Comparison of ENCODE assay signal across 8 mouse cellular contexts in the genomic region with DNA sequence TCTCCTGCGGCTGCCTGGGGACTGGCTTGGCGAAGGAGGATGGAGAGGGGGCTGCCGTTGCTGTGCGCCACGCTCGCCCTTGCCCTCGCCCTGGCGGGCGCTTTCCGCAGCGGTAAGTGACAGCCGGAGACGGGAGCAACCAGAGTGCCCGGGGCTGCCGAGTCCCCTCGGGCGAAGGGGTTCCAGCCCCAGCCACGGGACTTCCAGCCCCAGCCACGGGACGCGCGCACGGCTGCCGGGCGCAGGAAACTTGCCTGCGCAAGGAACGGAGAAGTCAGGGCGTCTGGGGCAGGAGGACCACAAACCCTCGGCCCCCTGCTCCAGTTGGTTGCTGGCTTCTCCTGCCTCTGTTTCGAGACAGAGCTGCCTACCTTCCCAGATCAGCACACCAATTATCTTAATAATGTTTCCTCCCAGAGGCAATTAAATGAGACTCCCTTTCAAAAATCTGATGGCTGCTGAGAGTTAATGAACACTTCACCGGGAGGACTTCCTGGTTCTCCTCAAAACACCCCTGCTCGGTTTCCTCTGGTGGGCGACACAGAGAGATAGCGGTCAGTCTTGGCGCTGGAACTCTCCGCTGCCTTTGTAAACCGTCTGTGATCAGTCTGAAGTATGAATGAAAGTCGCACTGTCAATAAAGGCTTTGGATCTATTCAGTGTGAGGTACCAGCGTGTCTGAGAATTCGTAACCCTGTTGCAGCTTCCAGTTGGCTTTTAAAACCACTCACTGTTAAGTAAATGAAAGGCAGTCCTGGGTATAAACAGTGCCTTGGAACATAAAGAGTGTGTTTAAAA. TPM values are rescaled to one million over a fixed set of nuclear protein-coding genes. Genes with fewer than 3 reads are reported as not detected.
DNase-seq lines count a peak whose midpoint lies in the region; ATAC-seq and TF ChIP-seq lines count a peak whose summit lies in the region.

No protein-coding gene starts in this region.

- H3K9me3 ChIP-seq in CH12.LX (replicated peaks; ENCODE audit: low read length): no peaks in the 10 kb centered on the region
- no peaks in the 10 kb centered on the region for H3K9me3 ChIP-seq in heart, embryonic 14.5 days (ENCODE audit: control insufficient read depth, low read length)
- no peaks in the 10 kb centered on the region for H3K9me3 ChIP-seq in megakaryocyte, embryonic 14.5 days

- peaks cover 0 to 40% of the 10 kb centered on the region in 2 experiments; a peak in 2 of 4 replicates for H3K4me1 ChIP-seq in CH12.LX (ENCODE audit: control insufficient read depth in 1 of 2, insufficient read depth in 2 of 2)
- peaks cover 3 to 27% of the 10 kb centered on the region in 2 experiments for H3K4me1 ChIP-seq in heart, embryonic 14.5 days (ENCODE audit: control insufficient read depth in 2 of 2, insufficient read depth in 2 of 2, low read length in 2 of 2)
- H3K4me1 ChIP-seq in megakaryocyte, embryonic 14.5 days: peaks cover 40% of the 10 kb centered on the region

- peak overlapping the region; percentile 57 to 79 (median 78) for H3K4me3 ChIP-seq in CH12.LX (replicated peaks in 1 of 3; ENCODE audit: low read depth in 2 of 3, low read length in 2 of 3, poor library complexity in 1 of 3)
- peak overlapping the region; percentile 77 to 91 for H3K4me3 ChIP-seq in heart, embryonic 14.5 days (ENCODE audit: control insufficient read depth in 1 of 2, insufficient read depth in 1 of 2, low read depth in 1 of 2, low read length in 2 of 2)
- H3K4me3 ChIP-seq in megakaryocyte, embryonic 14.5 days (replicated peaks): peak overlapping the region; percentile 91

- TF ChIP-seq CTCF in CH12.LX (conservative IDR thresholded peaks at IDR 0.05 in 1 of 2, IDR thresholded peaks at IDR 0.05 in 1 of 2; ENCODE audit: low read depth in 2 of 2, low read length in 2 of 2): peak in 1 of 2 experiments; percentile 9; a peak in 1 of 4 replicates

- TF ChIP-seq EP300 in CH12.LX (IDR thresholded peaks at IDR 0.05; ENCODE audit: low read length): no peak

- no peaks in the 10 kb centered on the region for H3K79me2 ChIP-seq in CH12.LX (replicated peaks; ENCODE audit: control insufficient read depth, extremely low read depth, insufficient read depth, poor library complexity, severe bottlenecking)

- dilution Hi-C loops in CH12.LX (cut with MboI; ENCODE audit: extremely low pct_ligation_motif_present, extremely low pct_unique_long_range_greater_than_20kb, low sequenced_read_pairs): no loop called here

- H3K9ac ChIP-seq in CH12.LX (ENCODE audit: insufficient read depth, low read depth): peak overlapping the region; percentile 35
- H3K9ac ChIP-seq in heart, embryonic 14.5 days (ENCODE audit: low read length): peak overlapping the region; percentile 100

- H3K27me3 ChIP-seq in CH12.LX (replicated peaks): no peaks in the 10 kb centered on the region
- H3K27me3 ChIP-seq in heart, embryonic 14.5 days (ENCODE audit: control insufficient read depth, insufficient read depth, low read length): no peaks in the 10 kb centered on the region
- peaks cover 82% of the 10 kb centered on the region for H3K27me3 ChIP-seq in megakaryocyte, embryonic 14.5 days (replicated peaks)

- in situ Hi-C loops in CH12.LX (cut with MboI; ENCODE audit: low pct_ligation_motif_present, low pct_unique_long_range_greater_than_20kb, low sequenced_read_pairs): loop anchor here (5.0 to 25.0 kb wide), 6 partner anchors 138 to 922 kb away; no protein-coding TSS in a partner anchor

- peak; percentile 7; the same call in 1 of the 2 replicates for ATAC-seq in frontal cortex, adult (ENCODE audit: low TSS enrichment)
- ATAC-seq in heart, embryonic 14.5 days (ENCODE audit: insufficient number of reproducible peaks, insufficient read depth, low FRiP score, low read depth): no peak

- peaks cover 0 to 2% of the 10 kb centered on the region in 2 experiments for H3K36me3 ChIP-seq in CH12.LX (replicated peaks in 1 of 2; ENCODE audit: control insufficient read depth in 1 of 2, insufficient read depth in 1 of 2, low read length in 1 of 2)
- peaks cover 14% of the 10 kb centered on the region for H3K36me3 ChIP-seq in heart, embryonic 14.5 days (ENCODE audit: control insufficient read depth, insufficient read depth, low read length)
- no peaks in the 10 kb centered on the region for H3K36me3 ChIP-seq in megakaryocyte, embryonic 14.5 days (replicated peaks; ENCODE audit: low read length)

- DNase-seq in frontal cortex, adult 2 months (ENCODE audit: extremely low spot score in 1 of 2, low spot score in 1 of 2): no peak
- DNase-seq in CH12.LX (ENCODE audit: extremely low read depth): peak; percentile 29
- DNase-seq in embryo, embryonic 9.5 days (ENCODE audit: extremely low spot score): peak; percentile 77
- peak; percentile 29 to 63 for DNase-seq in layer of hippocampus, postnatal 25 days (ENCODE audit: extremely low spot score in 1 of 2, low spot score in 1 of 2)
- peak; percentile 8 for DNase-seq in testis, postnatal 14 days (ENCODE audit: low spot score)

- TF ChIP-seq POLR2A in CH12.LX (IDR thresholded peaks at IDR 0.05; ENCODE audit: low read depth, low read length): no peak

- H3K27ac ChIP-seq in CH12.LX (ENCODE audit: insufficient read depth, low read depth): 0 out of 2 replicates have a peak overlapping the region, but pooled peaks have one; percentile 2
- peak overlapping the region; percentile 99 for H3K27ac ChIP-seq in heart, embryonic 14.5 days (replicated peaks in 1 of 2; ENCODE audit: control insufficient read depth in 1 of 2, insufficient read depth in 1 of 2, low read depth in 2 of 2, low read length in 2 of 2)

- H3K4me2 ChIP-seq in CH12.LX (ENCODE audit: insufficient read depth, low read depth, poor library complexity, severe bottlenecking): peak overlapping the region; percentile 23
- H3K4me2 ChIP-seq in heart, embryonic 14.5 days (ENCODE audit: low read length): peak overlapping the region; percentile 96

- WGBS in heart, embryonic 14.5 days: under 1% methylated on average over 39 of the region's 40 CpGs

- TF ChIP-seq RAD21 in CH12.LX (IDR thresholded peaks at IDR 0.05; ENCODE audit: low read depth, low read length): no peak

TF ChIP-seq in CH12.LX, 34 proteins besides CTCF, POLR2A, EP300 and RAD21:
- TF ChIP-seq GABPA (IDR thresholded peaks at IDR 0.05; ENCODE audit: insufficient replicate concordance, low read depth, low read length): no peak
- no peak for TF ChIP-seq BHLHE40 (IDR thresholded peaks at IDR 0.05; ENCODE audit: low read depth, low read length)
- no peak for TF ChIP-seq ETS1 (conservative IDR thresholded peaks at IDR 0.05; ENCODE audit: low read depth, low read length)
- peak; percentile 71 for TF ChIP-seq ELF1 (IDR thresholded peaks at IDR 0.05; ENCODE audit: low read depth, low read length)
- TF ChIP-seq NRF1 (IDR thresholded peaks at IDR 0.05; ENCODE audit: low read depth, low read length): 0 out of 2 replicates have a peak, but pooled peaks have one; percentile 24
- TF ChIP-seq UBTF (IDR thresholded peaks at IDR 0.05; ENCODE audit: low read depth, low read length): peak; percentile 87
- 0 out of 2 replicates have a peak, but pooled peaks have one; percentile 66 for TF ChIP-seq CHD1 (IDR thresholded peaks at IDR 0.05; ENCODE audit: low read depth, low read length)
- TF ChIP-seq SIN3A (IDR thresholded peaks at IDR 0.05; ENCODE audit: low read length): peak; percentile 53; the same call in 1 of the 2 replicates

RNA-seq across cellular contexts. Expression of gene Nrp1, which starts 1.3 kb away (rescaled TPM):
- 12.3 and 15.3 TPM in 2 replicates for polyA plus RNA-seq in frontal cortex, adult 2 months (2012; rRNA removed)
- total RNA-seq in CH12.LX (2012; rRNA removed): 11.9 and 13.1 TPM in 2 replicates
- total RNA-seq in CH12.LX (2014; rRNA removed): 14.7 and 16.7 TPM in 2 replicates
- polyA plus RNA-seq in CH12.LX (2012; ENCODE audit: insufficient read length, low read depth): 6.9 and 7.3 TPM in 2 replicates
- 126 and 127 TPM in 2 replicates for polyA plus RNA-seq in heart, embryonic 14.5 days (2014; fragmentation: Nextera tagmentation; extraction: Ambion mirVana)
- total RNA-seq in layer of hippocampus, postnatal 25 days (2021): 100 to 1,000 TPM in 1 of 2 experiments, 10 to 100 TPM in 1; 96.2 to 111 TPM
- 1.00 and 1.1 TPM in 2 replicates for polyA plus RNA-seq in megakaryocyte, embryonic 14.5 days (2012; ENCODE audit: insufficient read depth, low replicate concordance)

Comparison
In these comparisons a context has a peak if more than half of its experiments do, and no peak if none do; other contexts are left out.
1. DNase-seq: peak in CH12.LX (single experiment), embryo, embryonic 9.5 days (single experiment), layer of hippocampus, postnatal 25 days (2 of 2) and testis, postnatal 14 days (single experiment); none in frontal cortex, adult 2 months (0 of 2).
2. Peak in every context shown above with its lines, with median percentiles within 50 percentile points of each other: H3K4me3 ChIP-seq.